Mouse (Mus musculus): ENCODE data around the gene Anks1b.

- no peak for TF ChIP-seq POLR2A (IDR thresholded peaks at IDR 0.05; ENCODE audit: control insufficient read depth, low read depth, low read length)
- no peak for TF ChIP-seq CTCF (IDR thresholded peaks at IDR 0.05; ENCODE audit: control insufficient read depth, insufficient read depth, insufficient replicate concordance, low read depth, low read length)
Observed at GRCm38 (mm10) chr10:90688153-90688552, 814.8 kb downstream of the Anks1b start.

All from testis, adult 2 months (tissue).